Mouse (Mus musculus) C2C12 (cell line): ENCODE measurements around the gene Gpr25.

Experiments
- CEBPB ChIP-seq: IDR thresholded peaks from one replicate; pipeline ENCODE4 v1.6.1; 2011; ENCODE audit warnings: low read depth, mild to moderate bottlenecking, control low read depth, moderate library complexity
- CTCF ChIP-seq: IDR thresholded peaks from one replicate; pipeline ENCODE4 v1.5.1; 2011; ENCODE audit not compliant: control insufficient read depth, insufficient read depth, insufficient read length

GRCm38 (mm10) chr1:136266127-136266526 is 5.5 kb upstream of the Gpr25 start:
- TF ChIP-seq CEBPB (no peak), CTCF (no peak)
